8 mouse cellular contexts compared by ENCODE assay signal in genomic region chr8:48153360-48154121, GRCm38 (mm10). TPM values are rescaled to one million over a fixed set of nuclear protein-coding genes. Genes with fewer than 3 reads are reported as not detected.
DNase-seq lines count a peak whose midpoint lies in the region; ATAC-seq and TF ChIP-seq lines count a peak whose summit lies in the region.
"Had no signal": no experiment of that assay in that cellular context is flagged by ENCODE, and none has a peak within 500 bp of the region (broad histone marks: within the 10 kb centered on the region; RNA-seq: fewer than 3 reads in every experiment).

No protein-coding gene starts in this region.

- peaks cover 7% of the 10 kb centered on the region; the same call in 1 of the 2 replicates for H3K9me3 ChIP-seq in embryonic facial prominence, embryonic 12.5 days
- no peaks in the 10 kb centered on the region; the same call in 1 of the 2 replicates for H3K9me3 ChIP-seq in intestine, postnatal 0 days (ENCODE audit: control insufficient read depth)
- H3K9me3 ChIP-seq in midbrain, postnatal 0 days (ENCODE audit: low read length), result no peaks in the 10 kb centered on the region

- H3K36me3 ChIP-seq in embryonic facial prominence, embryonic 12.5 days, result no peaks in the 10 kb centered on the region
- H3K36me3 ChIP-seq in intestine, postnatal 0 days (ENCODE audit: control insufficient read depth, insufficient read depth), result no peaks in the 10 kb centered on the region
- no peaks in the 10 kb centered on the region for H3K36me3 ChIP-seq in midbrain, postnatal 0 days (ENCODE audit: insufficient read depth, low read length)

- no peak overlapping the region for H3K27ac ChIP-seq in embryonic facial prominence, embryonic 12.5 days
- no peak overlapping the region for H3K27ac ChIP-seq in intestine, postnatal 0 days (ENCODE audit: low read depth, low read length)
- H3K27ac ChIP-seq in midbrain, postnatal 0 days (ENCODE audit: low read depth, low read length), result no peak overlapping the region

- no peak for TF ChIP-seq CTCF in intestine, postnatal 0 days (IDR thresholded peaks at IDR 0.05; ENCODE audit: low read depth)
- TF ChIP-seq CTCF in midbrain, postnatal 0 days (IDR thresholded peaks at IDR 0.05), result no peak

- H3K9ac ChIP-seq in embryonic facial prominence, embryonic 12.5 days, result no peak overlapping the region
- no peak overlapping the region for H3K9ac ChIP-seq in intestine, postnatal 0 days (ENCODE audit: low read depth, low read length)
- H3K9ac ChIP-seq in midbrain, postnatal 0 days (replicated peaks; ENCODE audit: low read length, poor library complexity, severe bottlenecking), result no peak overlapping the region

- 0 out of 2 replicates have a peak, but pooled peaks cover 2% of the 10 kb centered on the region for H3K27me3 ChIP-seq in embryonic facial prominence, embryonic 12.5 days
- no peaks in the 10 kb centered on the region for H3K27me3 ChIP-seq in intestine, postnatal 0 days (replicated peaks; ENCODE audit: control insufficient read depth, insufficient read depth, low read length)
- peaks cover 6% of the 10 kb centered on the region; the same call in 1 of the 2 replicates for H3K27me3 ChIP-seq in midbrain, postnatal 0 days (ENCODE audit: insufficient read depth, low read length)

- intact Hi-C loops in left cerebral cortex, postnatal 25 days (cut with DNase I), result no loop called here

- peak; percentile 74 for DNase-seq in brain, adult 2 months (ENCODE audit: low read depth, low spot score)
- peak; percentile 76 to 82 for DNase-seq in heart, adult 18-20 months
- peak; percentile 49 to 78 for DNase-seq in left cerebral cortex, postnatal 25 days (ENCODE audit: low spot score in 2 of 2)
- DNase-seq in midbrain, postnatal 0 days (ENCODE audit: low spot score), result peak; percentile 95
- DNase-seq in testis, postnatal 10 days (ENCODE audit: low spot score), result peak; percentile 68

- peaks cover 20% of the 10 kb centered on the region; the same call in 1 of the 2 replicates for H3K4me1 ChIP-seq in embryonic facial prominence, embryonic 12.5 days
- no peaks in the 10 kb centered on the region for H3K4me1 ChIP-seq in intestine, postnatal 0 days (replicated peaks; ENCODE audit: control insufficient read depth, insufficient read depth, low read length)
- H3K4me1 ChIP-seq in midbrain, postnatal 0 days (ENCODE audit: insufficient read depth, low read length), result peaks cover 6% of the 10 kb centered on the region; the same call in 1 of the 2 replicates

- WGBS in embryonic facial prominence, embryonic 12.5 days, result 14% methylated on average over 15 of the region's 15 CpGs
- 52% methylated on average over 15 of the region's 15 CpGs for WGBS in intestine, postnatal 0 days
- WGBS in midbrain, postnatal 0 days, result 9% methylated on average over 15 of the region's 15 CpGs

- ATAC-seq in embryonic facial prominence, embryonic 12.5 days (ENCODE audit: insufficient number of reproducible peaks, insufficient read depth, low FRiP score, low TSS enrichment), result no peak
- ATAC-seq in intestine, postnatal 0 days, result no peak
- ATAC-seq in midbrain, postnatal 0 days (ENCODE audit: low FRiP score), result peak; percentile 92

- H3K4me3 ChIP-seq in embryonic facial prominence, embryonic 12.5 days, result no peak overlapping the region
- no peak overlapping the region for H3K4me3 ChIP-seq in intestine, postnatal 0 days (ENCODE audit: low read depth, low read length)
- H3K4me3 ChIP-seq in midbrain, postnatal 0 days (ENCODE audit: low read depth, low read length), result no peak overlapping the region

- peak overlapping the region; percentile 34 for H3K4me2 ChIP-seq in embryonic facial prominence, embryonic 12.5 days (replicated peaks)
- 0 out of 2 replicates have a peak overlapping the region, but pooled peaks have one; percentile 21 for H3K4me2 ChIP-seq in intestine, postnatal 0 days (replicated peaks; ENCODE audit: low read depth)
- peak overlapping the region; percentile 27 for H3K4me2 ChIP-seq in midbrain, postnatal 0 days (ENCODE audit: low read depth, low read length, poor library complexity, severe bottlenecking)

RNA-seq across cellular contexts. Expression of gene Dctd, which starts 54.6 kb away (rescaled TPM):
- polyA plus RNA-seq in embryonic facial prominence, embryonic 12.5 days (2016; fragmentation: Nextera tagmentation; extraction: Ambion mirVana), result 35.8 and 37.0 TPM in 2 replicates
- total RNA-seq in heart, adult 18-20 months (2021), result under 1 TPM; 0.82 to 0.87 TPM
- polyA plus RNA-seq in intestine, postnatal 0 days (2015; fragmentation: Nextera tagmentation; extraction: Ambion mirVana), result 4.1 TPM in 2 replicates
- total RNA-seq in left cerebral cortex, postnatal 25 days (2021), result 1 to 10 TPM; 5.5 to 9.4 TPM
- total RNA-seq in midbrain, postnatal 0 days (2014; rRNA removed), result 14.2 and 20.9 TPM in 2 replicates
- 11.7 and 12.9 TPM in 2 replicates for polyA plus RNA-seq in midbrain, postnatal 0 days (2015; fragmentation: Nextera tagmentation; extraction: Ambion mirVana)
- total RNA-seq: neutrophil, adult 5-6 weeks had no signal
